18 mouse cellular contexts compared by ENCODE assay signal in genomic region chr17:70843252-70843651, GRCm38 (mm10). TPM values are rescaled to one million over a fixed set of nuclear protein-coding genes. Genes with fewer than 3 reads are reported as not detected.
DNase-seq lines count a peak whose midpoint lies in the region; ATAC-seq and TF ChIP-seq lines count a peak whose summit lies in the region.
"Had no signal": no experiment of that assay in that cellular context is flagged by ENCODE, and none has a peak within 500 bp of the region (broad histone marks: within the 10 kb centered on the region; RNA-seq: fewer than 3 reads in every experiment).

No protein-coding gene starts in this region.

- no peak overlapping the region for H3K9ac ChIP-seq in kidney, embryonic 16.5 days (replicated peaks; ENCODE audit: low read length)
- 0 out of 2 replicates have a peak overlapping the region, but pooled peaks have one; percentile 19 for H3K9ac ChIP-seq in ES-E14 (ENCODE audit: insufficient read depth, low read depth, low read length, poor library complexity, severe bottlenecking)
- no peak overlapping the region for H3K9ac ChIP-seq in stomach, embryonic 15.5 days
- H3K9ac ChIP-seq: neural tube, embryonic 13.5 days had no signal

- 44% methylated on average over 4 of the region's 4 CpGs for WGBS in kidney, embryonic 16.5 days
- WGBS in stomach, embryonic 15.5 days, result 80% methylated on average over 4 of the region's 4 CpGs

- H3K9me3 ChIP-seq in kidney, embryonic 16.5 days (ENCODE audit: low read length), result no peaks in the 10 kb centered on the region
- no peaks in the 10 kb centered on the region for H3K9me3 ChIP-seq in ES-E14 (ENCODE audit: control insufficient read depth, insufficient read depth, low read depth, low read length)
- H3K9me3 ChIP-seq in stomach, embryonic 15.5 days, result no peaks in the 10 kb centered on the region
- H3K9me3 ChIP-seq: neural tube, embryonic 13.5 days had no signal

- peaks cover 46% of the 10 kb centered on the region for H3K4me1 ChIP-seq in kidney, embryonic 16.5 days (ENCODE audit: insufficient read depth, low read length)
- H3K4me1 ChIP-seq in ES-E14 (ENCODE audit: control insufficient read depth in 2 of 2, insufficient read depth in 2 of 2, low read length in 2 of 2, poor library complexity in 1 of 2), result peaks cover 10 to 14% of the 10 kb centered on the region in 2 experiments
- peaks cover 18% of the 10 kb centered on the region for H3K4me1 ChIP-seq in stomach, embryonic 15.5 days

- peak overlapping the region; percentile 34; the same call in 1 of the 2 replicates for H3K27ac ChIP-seq in kidney, embryonic 16.5 days (ENCODE audit: low read length)
- H3K27ac ChIP-seq in ES-E14 (ENCODE audit: insufficient read depth, low read depth, low read length, poor library complexity, severe bottlenecking), result peak overlapping the region; percentile 41; the same call in 1 of the 2 replicates
- peak overlapping the region; percentile 33; the same call in 1 of the 2 replicates for H3K27ac ChIP-seq in stomach, embryonic 15.5 days
- H3K27ac ChIP-seq: neural tube, embryonic 13.5 days had no signal

- no peak for ATAC-seq in kidney, embryonic 16.5 days (ENCODE audit: low FRiP score, low TSS enrichment)
- no peak for ATAC-seq in stomach, embryonic 15.5 days (ENCODE audit: insufficient read depth, low FRiP score, low read depth)
- ATAC-seq in erythroid progenitor cell, adult 5-6 weeks (replicated peaks; ENCODE audit: low FRiP score, poor library complexity, severe bottlenecking), result no peak
- ATAC-seq: forebrain, embryonic 14.5 days; hindbrain, embryonic 16.5 days had no signal

- in situ Hi-C loops in ES-E14 (cut with MboI; ENCODE audit: low sequenced_read_pairs in 2 of 2, unreplicated experiment in 2 of 2), result no loop called here

- DNase-seq in adrenal gland, adult 2 months, result peak; percentile 48
- DNase-seq in adrenal gland, postnatal 36 days, result no peak
- no peak for DNase-seq in kidney, postnatal 10 days
- no peak for DNase-seq in ES-E14 (ENCODE audit: low read depth, low spot score)
- DNase-seq in right cerebral cortex, postnatal 14 days, result no peak
- DNase-seq: cerebellum, adult 8-10 months; gastrocnemius, postnatal 14 days; lung, postnatal 10 days; midbrain, embryonic 14.5 days; right cerebral cortex, adult 18-20 months; spleen, adult 18-20 months had no signal

- H3K4me2 ChIP-seq in kidney, embryonic 16.5 days (replicated peaks; ENCODE audit: low read depth, low read length), result no peak overlapping the region
- H3K4me2 ChIP-seq in stomach, embryonic 15.5 days, result no peak overlapping the region
- H3K4me2 ChIP-seq: neural tube, embryonic 13.5 days had no signal

- H3K27me3 ChIP-seq in kidney, embryonic 16.5 days (ENCODE audit: insufficient read depth, low read length), result no peaks in the 10 kb centered on the region
- H3K27me3 ChIP-seq in stomach, embryonic 15.5 days (replicated peaks), result no peaks in the 10 kb centered on the region

- peaks cover 46% of the 10 kb centered on the region for H3K36me3 ChIP-seq in kidney, embryonic 16.5 days (ENCODE audit: insufficient read depth, low read length)
- peaks cover 29% of the 10 kb centered on the region for H3K36me3 ChIP-seq in ES-E14 (ENCODE audit: control insufficient read depth, insufficient read depth, low read length, poor library complexity, severe bottlenecking)
- H3K36me3 ChIP-seq in stomach, embryonic 15.5 days, result peaks cover 13% of the 10 kb centered on the region; the same call in 1 of the 2 replicates

- no peak overlapping the region for H3K4me3 ChIP-seq in kidney, embryonic 16.5 days (ENCODE audit: low read length)
- 0 out of 4 replicates have a peak overlapping the region, but pooled peaks have one; percentile 4 to 26 for H3K4me3 ChIP-seq in ES-E14 (ENCODE audit: insufficient read depth in 1 of 2, low read depth in 1 of 2, low read length in 2 of 2, poor library complexity in 1 of 2, severe bottlenecking in 1 of 2)
- H3K4me3 ChIP-seq in stomach, embryonic 15.5 days (replicated peaks), result no peak overlapping the region
- H3K4me3 ChIP-seq: erythroblast, embryonic 14.5 days; neural tube, embryonic 13.5 days had no signal

TF ChIP-seq in ES-E14, 5 proteins besides CTCF, POLR2A, EP300 and RAD21:
- no peak for TF ChIP-seq ZNF384 (IDR thresholded peaks at IDR 0.05; ENCODE audit: low read depth, low read length)
- TF ChIP-seq MAFK (IDR thresholded peaks at IDR 0.05; ENCODE audit: insufficient read depth, low read depth, low read length), result no peak
- TF ChIP-seq CHD2 (IDR thresholded peaks at IDR 0.05; ENCODE audit: low read depth, low read length), result no peak
- TF ChIP-seq ZC3H11A (IDR thresholded peaks at IDR 0.05; ENCODE audit: borderline replicate concordance, low read depth, low read length), result no peak
- no peak for TF ChIP-seq HCFC1 (IDR thresholded peaks at IDR 0.05; ENCODE audit: borderline replicate concordance, insufficient read depth, low read length)

RNA-seq across cellular contexts. Expression of gene Tgif1, which starts 10.1 kb away (rescaled TPM):
- total RNA-seq in adrenal gland, adult 2 months (2021), result 10 to 100 TPM; 39.3 to 56.3 TPM
- 27.8 and 30.3 TPM in 2 replicates for polyA plus RNA-seq in adrenal gland, adult 2 months (2012; rRNA removed)
- total RNA-seq in adrenal gland, postnatal 36 days (2021), result 10 to 100 TPM; 42.0 to 48.8 TPM
- 90.4 and 93.7 TPM in 2 replicates for polyA plus RNA-seq in kidney, embryonic 16.5 days (2015; fragmentation: Nextera tagmentation; extraction: Ambion mirVana)
- 74.6 and 87.1 TPM in 2 replicates for total RNA-seq in ES-E14 (2012; rRNA removed)
- polyA plus RNA-seq in stomach, embryonic 15.5 days (2015; fragmentation: Nextera tagmentation; extraction: Ambion mirVana), result 60.7 and 66.8 TPM in 2 replicates
- total RNA-seq in erythroid progenitor cell, adult 5-6 weeks (2015; ENCODE audit: low replicate concordance), result 17.6 and 34.6 TPM in 2 replicates
- 1.8 and 4.2 TPM in 2 replicates for total RNA-seq in erythroid progenitor cell, adult 5-6 weeks (2017; ENCODE audit: low replicate concordance)

Comparison
In these comparisons a context has a peak if more than half of its experiments do, and no peak if none do; other contexts are left out.
1. H3K4me3 ChIP-seq: peak in ES-E14 (2 of 2); none in kidney, embryonic 16.5 days (single experiment) and stomach, embryonic 15.5 days (single experiment).
2. Peak in every context shown above with its lines, with median percentiles within 50 percentile points of each other: H3K27ac ChIP-seq.